In genomic region chr2:61062125-61062524, GRCm38 (mm10) we compare ENCODE assay signal across 11 mouse cellular contexts.
DNase-seq lines count a peak whose midpoint lies in the region; ATAC-seq and TF ChIP-seq lines count a peak whose summit lies in the region.
"Had no signal": no experiment of that assay in that cellular context is flagged by ENCODE, and none has a peak within 500 bp of the region (broad histone marks: within the 10 kb centered on the region; RNA-seq: fewer than 3 reads in every experiment).

No protein-coding gene starts in this region.

- H3K27me3 ChIP-seq in embryonic facial prominence, embryonic 10.5 days (replicated peaks; ENCODE audit: low read depth, poor library complexity, severe bottlenecking) = no peaks in the 10 kb centered on the region
- H3K27me3 ChIP-seq in lung, postnatal 0 days (replicated peaks; ENCODE audit: insufficient read depth, low read length) = no peaks in the 10 kb centered on the region
- H3K27me3 ChIP-seq: hindbrain, embryonic 12.5 days; neural tube, embryonic 12.5 days had no signal

- no peak overlapping the region for H3K27ac ChIP-seq in embryonic facial prominence, embryonic 10.5 days (replicated peaks)
- no peak overlapping the region for H3K27ac ChIP-seq in lung, postnatal 0 days (ENCODE audit: low read length)
- H3K27ac ChIP-seq: hindbrain, embryonic 12.5 days; left cerebral cortex, adult 2 months; neural tube, embryonic 12.5 days had no signal

- no peak for TF ChIP-seq EP300 in lung, postnatal 0 days (IDR thresholded peaks at IDR 0.05)

- no peak for TF ChIP-seq CTCF in lung, postnatal 0 days (IDR thresholded peaks at IDR 0.05)

- H3K4me1 ChIP-seq in embryonic facial prominence, embryonic 10.5 days = peaks cover 30% of the 10 kb centered on the region
- H3K4me1 ChIP-seq in lung, postnatal 0 days (ENCODE audit: insufficient read depth, low read depth, low read length) = no peaks in the 10 kb centered on the region

- 40% methylated on average over 2 of the region's 2 CpGs for WGBS in embryonic facial prominence, embryonic 10.5 days
- 51% methylated on average over 2 of the region's 2 CpGs for WGBS in lung, postnatal 0 days

- peak; percentile 75 for ATAC-seq in lung, postnatal 0 days
- ATAC-seq in inflammation-experienced regulatory T-cells, adult 6 months = no peak

- H3K4me2 ChIP-seq in lung, postnatal 0 days (replicated peaks; ENCODE audit: low read depth, low read length) = no peak overlapping the region
- H3K4me2 ChIP-seq: hindbrain, embryonic 12.5 days; neural tube, embryonic 12.5 days had no signal

- DNase-seq in adrenal gland, postnatal 14 days = peak; percentile 46
- peak; percentile 21 for DNase-seq in embryonic facial prominence, embryonic 10.5 days (ENCODE audit: low spot score)
- peak; percentile 49 for DNase-seq in kidney, adult 18-20 months
- DNase-seq in lung, postnatal 0 days (ENCODE audit: low spot score) = peak; percentile 58
- no peak for DNase-seq in thymus, postnatal 4 days
- DNase-seq in frontal cortex, postnatal 36 days (ENCODE audit: low spot score in 2 of 2) = no peak
- DNase-seq: thymus, postnatal 25 days had no signal

- no peaks in the 10 kb centered on the region for H3K9me3 ChIP-seq in embryonic facial prominence, embryonic 10.5 days
- H3K9me3 ChIP-seq in lung, postnatal 0 days (ENCODE audit: low read length) = no peaks in the 10 kb centered on the region
- H3K9me3 ChIP-seq: hindbrain, embryonic 12.5 days; neural tube, embryonic 12.5 days had no signal

- no peak overlapping the region for H3K4me3 ChIP-seq in embryonic facial prominence, embryonic 10.5 days
- H3K4me3 ChIP-seq in lung, postnatal 0 days (ENCODE audit: low read depth, low read length) = no peak overlapping the region
- H3K4me3 ChIP-seq: hindbrain, embryonic 12.5 days; left cerebral cortex, adult 2 months; neural tube, embryonic 12.5 days had no signal

- no peaks in the 10 kb centered on the region for H3K36me3 ChIP-seq in embryonic facial prominence, embryonic 10.5 days (replicated peaks)
- no peaks in the 10 kb centered on the region for H3K36me3 ChIP-seq in lung, postnatal 0 days (ENCODE audit: insufficient read depth, low read length)
- H3K36me3 ChIP-seq: hindbrain, embryonic 12.5 days; neural tube, embryonic 12.5 days had no signal

- no peak overlapping the region for H3K9ac ChIP-seq in lung, postnatal 0 days (replicated peaks; ENCODE audit: low read depth)
- H3K9ac ChIP-seq: hindbrain, embryonic 12.5 days; neural tube, embryonic 12.5 days had no signal

Comparison
In these comparisons a context has a peak if more than half of its experiments do, and no peak if none do; other contexts are left out.
1. DNase-seq: peak in adrenal gland, postnatal 14 days (single experiment), embryonic facial prominence, embryonic 10.5 days (single experiment), kidney, adult 18-20 months (single experiment) and lung, postnatal 0 days (single experiment); none in thymus, postnatal 4 days (single experiment) and frontal cortex, postnatal 36 days (0 of 2).